Mouse (Mus musculus) lung, embryonic 16.5 days (tissue): Measurements from ENCODE around the gene Actrt3. TPM values are rescaled to one million over a fixed set of nuclear protein-coding genes. Genes with fewer than 3 reads are reported as not detected.

Experiments used
- ATAC-seq: fragments of 200-750 bp; cut with Nextera tagmentation; 2 replicates; pipeline ENCODE4 v1.8.0; 2017; ENCODE audit warnings: low read depth, mild to moderate bottlenecking, moderate library complexity
- H3K27ac ChIP-seq: fragments of 300-500 bp; sonication (generic); 2 replicates; pipeline ENCODE4 v1.5.1; 2014; ENCODE audit warnings: mild to moderate bottlenecking, control low read depth, low read length
- H3K27me3 ChIP-seq: fragments of 300-500 bp; sonication (generic); 2 replicates; pipeline ENCODE4 v1.6.1; 2014; ENCODE audit warnings: low read depth, low read length, mixed read lengths; ENCODE audit not compliant: control insufficient read depth, insufficient read depth
- H3K36me3 ChIP-seq: fragments of 300-500 bp; sonication (generic); 2 replicates; pipeline ENCODE4 v1.6.1; 2014; ENCODE audit warnings: low read length; ENCODE audit not compliant: control insufficient read depth, insufficient read depth
- H3K4me1 ChIP-seq: fragments of 300-500 bp; sonication (generic); replicated peaks from 2 replicates; pipeline ENCODE4 v1.6.1; 2014; ENCODE audit warnings: low read length, mixed read lengths; ENCODE audit not compliant: control insufficient read depth, insufficient read depth
- H3K4me2 ChIP-seq: fragments of 300-500 bp; sonication (generic); 2 replicates; pipeline ENCODE4 v1.6.1; 2014; ENCODE audit warnings: low read depth, low read length, control low read depth
- H3K4me3 ChIP-seq: fragments of 300-500 bp; sonication (generic); 2 replicates; pipeline ENCODE4 v1.5.1; 2014; ENCODE audit warnings: mild to moderate bottlenecking, low read length, control low read depth
- H3K9ac ChIP-seq: fragments of 300-500 bp; sonication (generic); 2 replicates; pipeline ENCODE4 v1.6.1; 2014; ENCODE audit warnings: low read length, control low read depth
- H3K9me3 ChIP-seq: fragments of 300-500 bp; sonication (generic); 2 replicates; pipeline ENCODE4 v1.6.1; 2016; ENCODE audit warnings: low read length; ENCODE audit not compliant: control insufficient read depth
- WGBS: fragments of 180-500 bp; shearing (Covaris S2); extraction: QIAGEN DNeasy Blood & Tissue Kit; methylation state at CpG from one replicate; pipeline ENCODE4 v1.1.7; 2014; 5-methylcytosine and 5-hydroxymethylcytosine counted together
- polyA plus RNA-seq: library from polyadenylated mRNA; unstranded; fragments of >200 nt; fragmentation: Nextera tagmentation; extraction: Ambion mirVana; gene quantifications from 2 replicates; pipeline ENCODE4 v1.2.1, GENCODE M21; 2015

Actrt3 gene
- polyA plus RNA-seq, 1 experiment from 2014 or later: not detected

- H3K4me2 ChIP-seq: no peak overlapping the region
- no peak overlapping the region for H3K4me3 ChIP-seq
- H3K4me1 ChIP-seq: no peaks in the 10 kb centered on the region
- no peak overlapping the region for H3K9ac ChIP-seq
- H3K9me3 ChIP-seq: no peaks in the 10 kb centered on the region
- no peak for ATAC-seq
- no peak overlapping the region for H3K27ac ChIP-seq
- H3K27me3 ChIP-seq: no peaks in the 10 kb centered on the region
- H3K36me3 ChIP-seq: peaks cover 37% of the 10 kb centered on the region
- 76% methylated on average over 3 of the region's 3 CpGs for WGBS
These were observed 9.3 kb upstream of the Actrt3 start for GRCm38 (mm10) chr3:30608999-30609398.

- H3K9ac ChIP-seq: peak overlapping the region; percentile 92
- peak overlapping the region; percentile 53 for H3K4me2 ChIP-seq
- no peak overlapping the region for H3K27ac ChIP-seq
- H3K4me1 ChIP-seq: peaks cover 12% of the 10 kb centered on the region
- H3K4me3 ChIP-seq: peak overlapping the region; percentile 85
- no peaks in the 10 kb centered on the region for H3K9me3 ChIP-seq
- peaks cover 6% of the 10 kb centered on the region for H3K36me3 ChIP-seq
- no peak for ATAC-seq
- H3K27me3 ChIP-seq: peaks cover 3% of the 10 kb centered on the region; the same call in 1 of the 2 replicates
- WGBS: 33% methylated on average over 10 of the region's 10 CpGs
These were observed 3.5 kb upstream of the Actrt3 start for GRCm38 (mm10) chr3:30603256-30603655.

GRCm38 (mm10) chr3:30602740-30603098 is 3.0 kb upstream of the Actrt3 start:
- H3K4me2 ChIP-seq: peak overlapping the region; percentile 53
- peaks cover 12% of the 10 kb centered on the region for H3K4me1 ChIP-seq
- peaks cover 3% of the 10 kb centered on the region; the same call in 1 of the 2 replicates for H3K27me3 ChIP-seq
- WGBS: under 1% methylated on average over 25 of the region's 27 CpGs
- H3K9ac ChIP-seq: peak overlapping the region; percentile 92
- no peaks in the 10 kb centered on the region for H3K9me3 ChIP-seq
- ATAC-seq: peak; percentile 59
- H3K36me3 ChIP-seq: peaks cover 4% of the 10 kb centered on the region
- peak overlapping the region; percentile 94 for H3K27ac ChIP-seq
- H3K4me3 ChIP-seq: peak overlapping the region; percentile 85

- Histone ChIP-seq H3K36me3 (no peaks in the 10 kb centered on the region; the same call in 1 of the 2 replicates), H3K9ac (peak within 1 kb of the TSS; percentile 92), H3K4me3 (peak within 1 kb of the TSS; percentile 85), H3K27ac (peak within 1 kb of the TSS; percentile 94), H3K9me3 (no peaks in the 10 kb centered on the region), H3K4me2 (peak within 1 kb of the TSS; percentile 73), H3K4me1 (peaks cover 12% of the 10 kb centered on the region), H3K27me3 (peaks cover 3% of the 10 kb centered on the region; the same call in 1 of the 2 replicates)
- WGBS: under 1% methylated on average over 40 of the region's 40 CpGs
- peak; percentile 96 for ATAC-seq
These were observed 2.5 kb upstream of the Actrt3 start, which contains the start of gene Mynn for GRCm38 (mm10) chr3:30602065-30602739. Gene Mynn, plus strand, starts transcription at chr3:30602065.

- under 1% methylated on average over 13 of the region's 13 CpGs for WGBS
- Histone ChIP-seq H3K36me3 (no peaks in the 10 kb centered on the region; the same call in 1 of the 2 replicates), H3K9ac (peak overlapping the region; percentile 92), H3K27ac (peak overlapping the region; percentile 94), H3K27me3 (peaks cover 3% of the 10 kb centered on the region; the same call in 1 of the 2 replicates), H3K9me3 (no peaks in the 10 kb centered on the region), H3K4me2 (peak overlapping the region; percentile 73), H3K4me1 (peaks cover 12% of the 10 kb centered on the region), H3K4me3 (peak overlapping the region; percentile 85)
- no peak for ATAC-seq
These were observed 1.9 kb upstream of the Actrt3 start for GRCm38 (mm10) chr3:30601610-30602064.

- peak overlapping the region; percentile 58 for H3K4me3 ChIP-seq
- H3K4me2 ChIP-seq: peak overlapping the region; percentile 73
- WGBS: under 1% methylated on average over 17 of the region's 17 CpGs
- H3K36me3 ChIP-seq: no peaks in the 10 kb centered on the region; the same call in 1 of the 2 replicates
- H3K27ac ChIP-seq: peak overlapping the region; percentile 63; the same call in 1 of the 2 replicates
- H3K4me1 ChIP-seq: peaks cover 12% of the 10 kb centered on the region
- ATAC-seq: peak; percentile 42
- H3K9me3 ChIP-seq: no peaks in the 10 kb centered on the region
- H3K27me3 ChIP-seq: peaks cover 3% of the 10 kb centered on the region; the same call in 1 of the 2 replicates
- H3K9ac ChIP-seq: 0 out of 2 replicates have a peak overlapping the region, but pooled peaks have one; percentile 28
These were observed 1.4 kb upstream of the Actrt3 start for GRCm38 (mm10) chr3:30601175-30601574.

- under 1% methylated on average over 14 of the region's 14 CpGs for WGBS
- Histone ChIP-seq H3K4me3 (peak overlapping the region; percentile 58), H3K4me1 (peaks cover 12% of the 10 kb centered on the region), H3K9me3 (no peaks in the 10 kb centered on the region), H3K36me3 (no peaks in the 10 kb centered on the region; the same call in 1 of the 2 replicates), H3K9ac (peak overlapping the region; percentile 60), H3K27ac (peak overlapping the region; percentile 69; the same call in 1 of the 2 replicates), H3K4me2 (peak overlapping the region; percentile 73), H3K27me3 (peaks cover 3% of the 10 kb centered on the region; the same call in 1 of the 2 replicates)
- ATAC-seq: no peak
These were observed 978 bp upstream of the Actrt3 start for GRCm38 (mm10) chr3:30600717-30601116.

- no peaks in the 10 kb centered on the region for H3K36me3 ChIP-seq
- H3K9ac ChIP-seq: no peak overlapping the region
- H3K27me3 ChIP-seq: peaks cover 3% of the 10 kb centered on the region; the same call in 1 of the 2 replicates
- no peak overlapping the region for H3K27ac ChIP-seq
- no peak overlapping the region for H3K4me3 ChIP-seq
- peaks cover 6% of the 10 kb centered on the region; the same call in 1 of the 2 replicates for H3K4me1 ChIP-seq
- no peaks in the 10 kb centered on the region for H3K9me3 ChIP-seq
- no peak overlapping the region for H3K4me2 ChIP-seq
- ATAC-seq: no peak
- WGBS: 84% methylated on average over 7 of the region's 7 CpGs
These were observed 2.5 kb downstream of the Actrt3 start for GRCm38 (mm10) chr3:30597271-30597670.

GRCm38 (mm10) chr3:30595111-30595832 is 4.5 kb downstream of the Actrt3 start:
- ATAC-seq: peak; percentile 60
- Histone ChIP-seq H3K36me3 (no peaks in the 10 kb centered on the region), H3K9ac (peak overlapping the region; percentile 82), H3K9me3 (no peaks in the 10 kb centered on the region), H3K4me1 (peaks cover 6% of the 10 kb centered on the region; the same call in 1 of the 2 replicates), H3K4me3 (peak overlapping the region; percentile 71), H3K4me2 (peak overlapping the region; percentile 81), H3K27me3 (peaks cover 3% of the 10 kb centered on the region; the same call in 1 of the 2 replicates), H3K27ac (peak overlapping the region; percentile 16; the same call in 1 of the 2 replicates)
- WGBS: under 1% methylated on average over 62 of the region's 62 CpGs
